Mouse (Mus musculus) G1E (cell line): Measurements from ENCODE around the gene Psg16.

ENCODE experiments used
- CTCF ChIP-seq: IDR thresholded peaks from 2 replicates; pipeline ENCODE4 v1.5.1; 2012; ENCODE audit warnings: low read depth, low read length, inconsistent platforms, mixed read lengths
- GATA1 ChIP-seq: IDR thresholded peaks from 2 replicates; pipeline ENCODE4 v1.6.1; 2012; ENCODE audit warnings: borderline replicate concordance, low read length, inconsistent platforms, mixed read lengths
- GATA2 ChIP-seq: IDR thresholded peaks from 2 replicates; pipeline ENCODE4 v1.6.1; 2012; ENCODE audit warnings: low read depth, low read length, inconsistent platforms, borderline replicate concordance
- POLR2AphosphoS5 ChIP-seq: IDR thresholded peaks from 2 replicates; pipeline ENCODE4 v1.6.1; 2012; ENCODE audit warnings: low read depth, low read length, inconsistent platforms; ENCODE audit not compliant: insufficient replicate concordance

DNA sequence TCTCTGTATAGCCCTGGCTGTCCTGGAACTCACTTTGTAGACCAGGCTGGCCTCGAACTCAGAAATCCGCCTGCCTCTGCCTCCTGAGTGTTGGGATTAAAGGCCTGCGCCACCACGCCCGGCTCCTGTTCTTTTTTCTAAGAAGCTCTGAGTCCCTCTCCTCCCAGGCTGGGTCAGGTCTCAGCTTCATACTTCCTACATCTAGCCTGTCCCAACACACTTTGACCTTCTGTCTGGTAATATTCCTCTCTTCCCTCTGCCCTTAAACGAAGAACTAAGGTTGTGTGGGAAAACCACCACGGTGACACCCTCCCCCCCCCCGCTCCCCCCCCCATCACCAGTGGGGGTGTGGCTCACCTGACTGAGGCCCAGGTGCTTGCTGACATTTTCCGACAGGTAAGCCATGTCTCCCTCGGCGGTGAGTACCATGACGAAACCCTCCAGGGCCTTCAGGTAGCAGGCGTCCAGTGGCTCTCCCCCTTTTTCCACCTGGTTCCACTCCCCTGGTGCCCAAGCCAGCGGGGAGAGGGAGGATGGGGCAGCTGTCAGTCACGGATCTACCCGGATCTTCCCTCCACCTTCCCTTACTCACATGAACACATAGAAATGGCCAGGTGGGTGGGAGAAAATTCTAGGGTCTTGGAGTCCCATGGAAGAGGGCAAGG lies 19.4 kb upstream of the Psg16 start:
- TF ChIP-seq CTCF (no peak), GATA1 (no peak), POLR2AphosphoS5 (no peak), GATA2 (no peak)
